Mouse (Mus musculus) embryonic facial prominence, embryonic 14.5 days (tissue): ENCODE measurements around the gene Slc26a9. TPM values are rescaled to one million over a fixed set of nuclear protein-coding genes. Genes with fewer than 3 reads are reported as not detected.
A peak's percentile ranks its signal among the peaks of the same experiment; 100 is the strongest.

ENCODE experiments used
- ATAC-seq: fragments of 200-750 bp; cut with Nextera tagmentation; 2 replicates; pipeline ENCODE4 v1.8.0; 2017; ENCODE audit warnings: low read depth, moderate number of reproducible peaks, moderate TSS enrichment
- DNase-seq: peaks from one replicate; pipeline ENCODE4 v3.0.0-alpha.2; 2015; ENCODE audit warnings: low spot score
- H3K27ac ChIP-seq: fragments of 300-500 bp; sonication (generic); replicated peaks from 2 replicates; pipeline ENCODE4 v1.5.1; 2014; ENCODE audit warnings: low read depth, mild to moderate bottlenecking, low read length, moderate library complexity
- H3K27me3 ChIP-seq: fragments of 300-500 bp; sonication (generic); replicated peaks from 2 replicates; pipeline ENCODE4 v1.6.1; 2014; ENCODE audit warnings: low read length; ENCODE audit not compliant: control insufficient read depth, insufficient read depth
- H3K36me3 ChIP-seq: fragments of 300-500 bp; sonication (generic); 2 replicates; pipeline ENCODE4 v1.6.1; 2014; ENCODE audit warnings: low read length, mixed read lengths; ENCODE audit not compliant: control insufficient read depth, insufficient read depth
- H3K4me1 ChIP-seq: fragments of 300-500 bp; sonication (generic); 2 replicates; pipeline ENCODE4 v1.6.1; 2014; ENCODE audit warnings: antibody characterized with exemption, low read length; ENCODE audit not compliant: control insufficient read depth, insufficient read depth
- H3K4me2 ChIP-seq: fragments of 300-500 bp; sonication (generic); 2 replicates; pipeline ENCODE4 v1.6.1; 2014; ENCODE audit warnings: low read depth, mild to moderate bottlenecking, low read length, moderate library complexity, mixed read lengths
- H3K4me3 ChIP-seq: fragments of 300-500 bp; sonication (generic); 2 replicates; pipeline ENCODE4 v1.5.1; 2014; ENCODE audit warnings: low read depth, mild to moderate bottlenecking, low read length
- H3K9ac ChIP-seq: fragments of 300-500 bp; sonication (generic); 2 replicates; pipeline ENCODE4 v1.6.1; 2014; ENCODE audit warnings: low read depth, mild to moderate bottlenecking, low read length, moderate library complexity, mixed read lengths
- H3K9me3 ChIP-seq: fragments of 300-500 bp; sonication (generic); 2 replicates; pipeline ENCODE4 v1.6.1; 2016; ENCODE audit warnings: low read length; ENCODE audit not compliant: control insufficient read depth
- WGBS: fragments of 180-500 bp; shearing (Covaris S2); extraction: QIAGEN DNeasy Blood & Tissue Kit; methylation state at CpG from one replicate; pipeline ENCODE4 v1.1.7; 2014; 5-methylcytosine and 5-hydroxymethylcytosine counted together
- polyA plus RNA-seq: library from polyadenylated mRNA; unstranded; fragments of >200 nt; fragmentation: Nextera tagmentation; extraction: Ambion mirVana; gene quantifications from 2 replicates; pipeline ENCODE4 v1.2.1, GENCODE M21; 2014

The Slc26a9 gene
- polyA plus RNA-seq, 1 experiment from 2014 or later: 0.10 TPM

DNA sequence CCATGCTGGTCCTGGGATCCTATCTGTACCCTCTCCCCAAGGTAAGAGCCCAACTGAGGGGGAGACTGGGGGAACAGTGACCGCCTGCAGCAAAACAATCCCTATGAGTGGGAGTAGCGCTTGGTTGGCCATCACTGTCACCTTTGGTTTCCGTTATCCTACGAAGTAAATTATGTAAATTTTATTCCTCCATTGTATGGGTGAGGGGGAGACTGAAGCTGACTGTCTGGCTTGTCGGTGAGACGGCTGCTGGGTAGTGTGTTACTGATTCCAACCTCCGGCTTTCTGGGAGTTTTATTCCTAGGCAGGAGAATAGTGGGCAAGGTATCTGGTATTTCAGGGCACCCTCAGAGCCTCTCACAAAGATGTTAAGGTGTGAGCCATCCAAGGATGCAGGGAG, 15.0 kb downstream of the Slc26a9 start:
- Histone ChIP-seq H3K27ac (no peak overlapping the region), H3K4me1 (no peaks in the 10 kb centered on the region), H3K4me2 (no peak overlapping the region), H3K4me3 (no peak overlapping the region), H3K36me3 (no peaks in the 10 kb centered on the region), H3K27me3 (no peaks in the 10 kb centered on the region), H3K9ac (no peak overlapping the region), H3K9me3 (no peaks in the 10 kb centered on the region)
- DNase-seq (no peak), ATAC-seq (no peak)
- 76% methylated on average over 7 of the region's 7 CpGs for WGBS

DNA sequence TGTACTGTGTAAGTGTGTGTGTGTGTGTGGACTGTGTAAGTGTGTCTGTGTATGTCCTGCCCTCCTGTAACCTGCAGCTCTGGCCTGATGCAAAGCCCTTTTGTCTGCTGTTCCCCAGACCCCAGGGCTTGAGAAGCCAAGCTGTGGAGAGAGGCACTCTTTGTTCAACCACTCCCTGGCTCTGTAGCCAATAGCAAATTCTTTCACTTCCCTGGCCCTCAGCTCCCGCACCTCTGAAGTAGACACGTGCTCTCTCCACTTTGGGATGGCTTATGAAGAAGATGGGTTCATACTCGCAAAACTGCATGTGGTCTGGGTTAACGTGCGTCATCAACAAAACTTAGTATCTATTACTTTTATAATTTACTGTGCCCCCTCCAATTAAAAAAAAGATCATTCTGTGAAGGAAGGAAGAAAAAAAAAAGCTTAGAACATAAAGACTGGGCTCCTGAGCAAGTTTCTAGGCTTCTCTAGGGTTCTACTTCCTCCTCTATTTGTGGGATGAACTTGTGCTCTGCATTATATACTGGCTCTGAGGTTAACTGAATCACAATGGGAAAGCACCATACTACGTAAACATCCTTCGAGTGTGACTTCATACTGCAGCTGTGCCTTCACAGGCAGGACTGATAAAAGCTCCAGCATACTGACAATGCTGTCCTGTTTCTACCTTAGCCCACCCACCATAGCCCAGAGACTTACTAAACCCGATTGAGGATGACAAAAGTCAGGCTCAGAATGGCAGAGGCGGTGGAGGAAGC, 16.0 kb downstream of the Slc26a9 start:
- no peak overlapping the region for H3K4me2 ChIP-seq
- H3K9ac ChIP-seq: no peak overlapping the region
- no peaks in the 10 kb centered on the region for H3K27me3 ChIP-seq
- peak; percentile 20 for DNase-seq
- no peak overlapping the region for H3K4me3 ChIP-seq
- no peak overlapping the region for H3K27ac ChIP-seq
- 57% methylated on average over 9 of the region's 9 CpGs for WGBS
- no peak for ATAC-seq
- no peaks in the 10 kb centered on the region for H3K4me1 ChIP-seq
- no peaks in the 10 kb centered on the region for H3K9me3 ChIP-seq
- H3K36me3 ChIP-seq: no peaks in the 10 kb centered on the region

DNA sequence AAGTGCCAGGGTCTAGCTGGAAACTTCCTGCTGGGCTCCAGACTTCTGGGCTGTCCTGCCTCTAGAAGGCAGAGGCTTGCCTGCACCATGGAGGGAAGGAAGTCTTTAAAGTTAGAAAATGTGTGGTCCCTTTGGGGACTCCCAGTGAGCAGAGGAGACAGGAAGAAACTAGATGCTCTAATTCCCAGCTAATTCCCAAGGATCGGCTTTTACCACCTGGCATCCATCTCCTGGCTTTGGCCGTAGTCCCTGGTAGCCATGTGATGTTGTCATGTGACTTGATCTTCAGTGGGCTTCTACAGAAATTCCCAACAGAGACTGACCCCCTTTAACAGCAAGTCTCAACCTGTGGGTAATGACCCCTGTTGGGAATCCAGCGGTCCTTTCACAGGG, 16.6 kb downstream of the Slc26a9 start:
- ATAC-seq: no peak
- no peaks in the 10 kb centered on the region for H3K4me1 ChIP-seq
- no peak overlapping the region for H3K4me2 ChIP-seq
- H3K4me3 ChIP-seq: no peak overlapping the region
- H3K9me3 ChIP-seq: no peaks in the 10 kb centered on the region
- WGBS: 59% methylated on average over 3 of the region's 3 CpGs
- H3K27ac ChIP-seq: no peak overlapping the region
- no peaks in the 10 kb centered on the region for H3K36me3 ChIP-seq
- H3K27me3 ChIP-seq: no peaks in the 10 kb centered on the region
- no peak overlapping the region for H3K9ac ChIP-seq
- no peak for DNase-seq

DNA sequence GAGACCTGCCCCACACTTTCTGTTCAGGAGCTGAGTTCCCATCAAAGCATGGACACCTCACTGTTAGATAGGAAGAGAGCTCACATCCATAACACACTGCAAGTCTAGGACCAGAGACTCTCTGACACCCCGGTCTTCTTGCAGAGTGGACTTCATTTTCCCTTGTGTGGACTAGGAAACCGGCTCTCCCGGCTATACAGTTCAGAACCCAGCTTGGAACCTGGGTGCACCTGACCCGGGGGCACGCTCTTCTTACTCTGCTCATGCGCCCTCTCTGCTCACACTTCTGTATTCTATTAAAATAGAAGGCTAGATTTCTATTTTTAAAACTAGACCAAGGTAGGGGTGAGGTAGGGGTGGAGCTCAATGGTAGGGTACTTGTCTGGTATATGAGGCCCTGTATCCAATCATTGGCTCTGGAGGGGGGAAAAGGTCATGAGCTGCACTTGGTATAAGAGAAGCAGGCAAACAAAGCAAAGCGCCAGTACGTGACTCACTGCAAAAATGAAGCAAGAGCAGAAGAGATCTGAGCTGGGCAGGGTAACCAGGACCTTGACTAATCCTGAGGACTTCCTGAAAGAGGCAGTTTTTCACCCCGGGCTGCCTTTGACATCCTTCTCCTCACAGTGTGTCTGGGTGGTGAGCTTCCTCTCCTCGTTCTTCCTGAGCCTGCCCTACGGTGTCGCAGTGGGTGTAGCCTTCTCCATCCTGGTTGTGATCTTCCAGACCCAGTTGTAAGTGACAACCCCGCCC, 17.4 kb downstream of the Slc26a9 start:
- Histone ChIP-seq H3K4me3 (no peak overlapping the region), H3K27ac (no peak overlapping the region), H3K36me3 (no peaks in the 10 kb centered on the region), H3K27me3 (no peaks in the 10 kb centered on the region), H3K9ac (no peak overlapping the region), H3K4me1 (no peaks in the 10 kb centered on the region), H3K9me3 (no peaks in the 10 kb centered on the region), H3K4me2 (no peak overlapping the region)
- DNase-seq (no peak), ATAC-seq (no peak)
- 79% methylated on average over 13 of the region's 13 CpGs for WGBS

DNA sequence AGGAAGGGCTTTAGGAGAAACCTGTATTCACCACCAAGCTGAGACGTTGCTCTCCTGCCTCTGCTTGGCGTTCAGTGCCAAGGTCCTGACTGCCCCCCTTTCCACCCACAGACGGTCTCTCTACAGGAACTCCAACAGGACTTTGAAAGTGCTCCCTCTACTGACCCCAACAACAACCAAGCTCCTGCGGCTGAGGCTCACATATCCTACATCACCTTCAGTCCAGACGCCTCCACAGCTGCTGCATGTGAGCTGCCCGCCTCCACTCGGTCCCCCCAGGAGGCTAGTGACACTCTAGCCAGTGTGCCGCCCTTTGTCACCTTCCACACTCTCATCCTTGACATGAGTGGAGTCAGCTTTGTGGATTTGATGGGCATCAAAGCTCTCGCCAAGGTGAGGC, 19.9 kb downstream of the Slc26a9 start:
- no peak overlapping the region for H3K27ac ChIP-seq
- no peak overlapping the region for H3K4me3 ChIP-seq
- no peak overlapping the region for H3K4me2 ChIP-seq
- WGBS: 70% methylated on average over 9 of the region's 9 CpGs
- H3K9ac ChIP-seq: no peak overlapping the region
- H3K4me1 ChIP-seq: no peaks in the 10 kb centered on the region
- H3K9me3 ChIP-seq: no peaks in the 10 kb centered on the region
- DNase-seq: no peak
- ATAC-seq: no peak
- no peaks in the 10 kb centered on the region for H3K27me3 ChIP-seq
- no peaks in the 10 kb centered on the region for H3K36me3 ChIP-seq

DNA sequence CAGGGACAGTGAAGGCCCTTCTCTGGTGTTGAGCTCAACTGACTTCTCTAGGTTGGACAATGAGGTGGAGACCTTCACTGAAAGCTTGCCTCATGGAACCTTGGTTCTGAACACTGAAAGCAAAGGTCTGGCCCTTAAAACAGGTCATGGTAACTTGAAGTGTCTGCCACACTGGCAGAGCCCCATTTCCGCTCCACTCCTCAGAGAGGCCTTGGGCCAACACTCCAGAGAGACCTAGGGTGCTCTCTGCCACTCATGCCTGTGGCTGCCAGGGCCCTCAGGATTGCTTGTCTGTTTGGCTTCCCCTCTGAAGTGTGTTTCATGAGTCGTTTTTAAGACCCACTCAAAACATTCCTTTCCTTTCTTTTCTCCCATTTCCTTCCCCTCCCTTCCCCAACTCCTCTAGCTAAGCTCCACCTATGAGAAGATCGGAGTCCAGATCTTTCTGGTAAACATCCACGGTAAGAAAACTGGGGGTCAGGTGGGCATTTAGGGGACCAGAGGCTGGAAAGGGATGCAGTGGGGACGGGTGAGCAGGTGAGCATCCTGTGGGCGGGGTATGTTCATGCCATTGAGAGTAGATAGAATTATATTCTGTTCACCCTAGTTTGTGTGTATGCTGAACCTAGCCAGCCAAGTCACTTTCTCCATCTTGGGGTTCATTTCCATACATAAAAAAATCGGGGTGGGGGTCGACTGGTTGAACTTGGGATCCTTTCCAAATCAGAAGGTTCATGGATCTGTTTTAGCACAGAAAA, 20.9 kb downstream of the Slc26a9 start:
- ATAC-seq (no peak), DNase-seq (no peak)
- 65% methylated on average over 8 of the region's 8 CpGs for WGBS
- H3K27ac ChIP-seq: no peak overlapping the region
- no peaks in the 10 kb centered on the region for H3K9me3 ChIP-seq
- H3K9ac ChIP-seq: no peak overlapping the region
- H3K4me1 ChIP-seq: no peaks in the 10 kb centered on the region
- H3K27me3 ChIP-seq: no peaks in the 10 kb centered on the region
- no peak overlapping the region for H3K4me3 ChIP-seq
- H3K36me3 ChIP-seq: no peaks in the 10 kb centered on the region
- no peak overlapping the region for H3K4me2 ChIP-seq

DNA sequence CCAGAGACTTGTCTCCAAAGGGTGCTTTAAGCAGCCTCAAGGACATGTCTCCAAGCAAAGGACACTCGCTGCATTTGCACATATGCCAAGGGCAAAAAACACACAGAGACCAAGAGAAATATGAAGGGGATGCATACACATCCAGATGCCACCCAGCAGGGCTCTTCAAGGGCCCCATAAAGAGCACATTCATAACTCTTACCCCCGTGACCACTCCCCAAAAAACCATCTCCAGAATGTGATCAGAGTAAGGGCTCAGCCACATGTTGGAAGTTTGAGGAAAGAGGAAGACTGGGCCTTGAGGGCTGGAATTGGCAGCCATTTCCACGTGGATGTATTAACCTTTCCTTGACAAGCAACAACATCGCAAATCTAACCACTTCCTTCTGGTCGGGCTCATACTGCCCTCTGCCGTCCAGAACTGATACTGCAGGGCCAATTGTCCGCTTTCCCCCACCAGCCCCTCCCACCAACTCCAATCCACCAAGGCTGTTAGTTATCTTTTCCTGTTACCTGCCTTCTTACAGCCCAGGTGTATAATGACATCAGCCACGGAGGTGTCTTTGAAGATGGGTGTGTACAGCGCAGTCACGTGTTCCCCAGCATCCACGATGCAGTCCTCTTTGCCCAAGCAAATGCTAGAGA, 21.7 kb downstream of the Slc26a9 start:
- H3K4me1 ChIP-seq: no peaks in the 10 kb centered on the region
- H3K36me3 ChIP-seq: no peaks in the 10 kb centered on the region
- no peaks in the 10 kb centered on the region for H3K9me3 ChIP-seq
- H3K4me2 ChIP-seq: no peak overlapping the region
- peak; percentile 67 for DNase-seq
- H3K4me3 ChIP-seq: no peak overlapping the region
- H3K27ac ChIP-seq: no peak overlapping the region
- WGBS: 12% methylated on average over 11 of the region's 11 CpGs
- 0 out of 2 replicates have a peak, but pooled peaks have one; percentile 44 for ATAC-seq
- H3K9ac ChIP-seq: no peak overlapping the region
- no peaks in the 10 kb centered on the region for H3K27me3 ChIP-seq

DNA sequence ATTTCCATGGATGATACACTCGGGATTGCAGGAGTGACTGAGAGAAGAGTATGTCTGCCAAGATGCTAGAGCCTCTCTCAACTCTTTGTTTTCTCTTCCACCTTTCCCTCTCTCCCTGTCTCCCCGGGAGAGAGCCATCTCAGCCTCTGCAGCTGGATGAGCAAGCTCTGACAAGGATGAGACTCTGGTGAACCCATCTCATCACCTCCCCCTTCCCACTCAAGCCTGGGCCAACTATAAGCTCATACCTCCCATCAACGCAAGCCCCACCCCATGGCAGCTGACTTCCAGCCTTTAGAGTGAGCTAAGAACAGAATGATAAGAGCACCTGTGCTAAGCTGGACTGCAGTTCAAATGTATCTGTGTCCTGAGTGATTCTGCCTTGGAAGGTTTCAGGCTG, 25.5 kb downstream of the Slc26a9 start:
- DNase-seq (no peak), ATAC-seq (no peak)
- no peak overlapping the region for H3K4me2 ChIP-seq
- no peak overlapping the region for H3K27ac ChIP-seq
- H3K4me3 ChIP-seq: no peak overlapping the region
- H3K9ac ChIP-seq: no peak overlapping the region
- H3K27me3 ChIP-seq: no peaks in the 10 kb centered on the region
- H3K36me3 ChIP-seq: no peaks in the 10 kb centered on the region
- no peaks in the 10 kb centered on the region for H3K9me3 ChIP-seq
- H3K4me1 ChIP-seq: peaks cover 5% of the 10 kb centered on the region
- WGBS: 64% methylated on average over 3 of the region's 3 CpGs
